In the genomic region with DNA sequence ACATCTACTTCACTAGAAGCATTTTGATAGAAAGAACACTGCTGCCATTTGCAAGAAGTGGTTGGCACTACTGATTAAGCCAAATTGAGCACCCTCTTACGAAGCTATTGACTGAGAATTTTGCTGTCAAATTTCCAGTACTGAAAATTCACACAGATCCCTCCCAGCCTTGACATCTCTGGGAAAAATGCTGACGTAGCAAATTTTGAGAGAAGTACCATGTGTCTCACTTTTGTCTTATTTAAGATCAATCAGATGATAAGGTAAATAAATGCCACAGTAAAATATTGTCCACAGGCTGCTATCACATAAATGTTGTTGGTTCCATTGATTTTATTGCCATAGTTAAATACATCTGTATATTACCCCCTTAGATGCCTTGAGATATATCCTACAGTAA, we compare ENCODE assay signal across 26 mouse cellular contexts.
"Had no signal": no experiment of that assay in that cellular context is flagged by ENCODE, and none has a peak within 500 bp of the region (broad histone marks: within the 10 kb centered on the region; RNA-seq: fewer than 3 reads in every experiment).

No protein-coding gene starts in this region.

- H3K27me3 ChIP-seq: embryonic facial prominence, embryonic 12.5 days; embryonic facial prominence, embryonic 13.5 days; embryonic facial prominence, embryonic 15.5 days; forebrain, embryonic 12.5 days; forebrain, embryonic 13.5 days; forebrain, embryonic 15.5 days had no signal

- H3K4me1 ChIP-seq: embryonic facial prominence, embryonic 10.5 days; embryonic facial prominence, embryonic 12.5 days; embryonic facial prominence, embryonic 13.5 days; embryonic facial prominence, embryonic 15.5 days; forebrain, embryonic 10.5 days; forebrain, embryonic 12.5 days; forebrain, embryonic 15.5 days had no signal

- DNase-seq: cerebellum, adult 9-11 months; cerebellum, postnatal 10 days; cerebellum, postnatal 14 days; cerebellum, postnatal 25 days; cerebellum, postnatal 36 days; embryo, embryonic 11 days; forebrain, postnatal 0 days; gastrocnemius, adult 2 months; gastrocnemius, postnatal 10 days; gastrocnemius, postnatal 14 days; gastrocnemius, postnatal 25 days; gastrocnemius, postnatal 36 days; heart, adult 11 months; heart, adult 18-20 months; heart, adult 2 months had no signal

- H3K4me3 ChIP-seq: embryonic facial prominence, embryonic 10.5 days; embryonic facial prominence, embryonic 12.5 days; embryonic facial prominence, embryonic 13.5 days; embryonic facial prominence, embryonic 15.5 days; erythroblast, embryonic 14.5 days; forebrain, embryonic 10.5 days; forebrain, embryonic 12.5 days; forebrain, embryonic 13.5 days; forebrain, embryonic 15.5 days; gastrocnemius, adult 2 months; heart, adult 2 months had no signal

- H3K36me3 ChIP-seq: embryonic facial prominence, embryonic 10.5 days; embryonic facial prominence, embryonic 12.5 days; embryonic facial prominence, embryonic 13.5 days; embryonic facial prominence, embryonic 15.5 days; forebrain, embryonic 10.5 days; forebrain, embryonic 12.5 days; forebrain, embryonic 15.5 days had no signal

- ATAC-seq: forebrain, embryonic 13.5 days; forebrain, embryonic 14.5 days; forebrain, embryonic 15.5 days; forebrain, embryonic 16.5 days had no signal

- H3K9me3 ChIP-seq: embryonic facial prominence, embryonic 10.5 days; embryonic facial prominence, embryonic 12.5 days; embryonic facial prominence, embryonic 13.5 days; embryonic facial prominence, embryonic 15.5 days; forebrain, embryonic 10.5 days; forebrain, embryonic 12.5 days; forebrain, embryonic 13.5 days; forebrain, embryonic 15.5 days had no signal

- H3K4me2 ChIP-seq: embryonic facial prominence, embryonic 12.5 days; embryonic facial prominence, embryonic 13.5 days; embryonic facial prominence, embryonic 15.5 days; forebrain, embryonic 12.5 days; forebrain, embryonic 13.5 days; forebrain, embryonic 15.5 days had no signal

- H3K9ac ChIP-seq: embryonic facial prominence, embryonic 12.5 days; embryonic facial prominence, embryonic 13.5 days; embryonic facial prominence, embryonic 15.5 days; forebrain, embryonic 12.5 days; forebrain, embryonic 13.5 days; forebrain, embryonic 15.5 days; forebrain, postnatal 0 days had no signal

- H3K27ac ChIP-seq: embryonic facial prominence, embryonic 10.5 days; embryonic facial prominence, embryonic 12.5 days; embryonic facial prominence, embryonic 13.5 days; embryonic facial prominence, embryonic 15.5 days; forebrain, embryonic 10.5 days; forebrain, embryonic 12.5 days; forebrain, embryonic 13.5 days; forebrain, embryonic 15.5 days; gastrocnemius, adult 2 months; heart, adult 2 months had no signal
